Mouse (Mus musculus) neural tube, embryonic 10.5 days (tissue): ENCODE measurements around the gene Uchl4.

ENCODE experiments used
- DNase-seq: peaks from one replicate; pipeline ENCODE4 v3.0.0-alpha.2; 2017; ENCODE audit warnings: low spot score; ENCODE audit errors: extremely low spot score

The Uchl4 gene

DNA sequence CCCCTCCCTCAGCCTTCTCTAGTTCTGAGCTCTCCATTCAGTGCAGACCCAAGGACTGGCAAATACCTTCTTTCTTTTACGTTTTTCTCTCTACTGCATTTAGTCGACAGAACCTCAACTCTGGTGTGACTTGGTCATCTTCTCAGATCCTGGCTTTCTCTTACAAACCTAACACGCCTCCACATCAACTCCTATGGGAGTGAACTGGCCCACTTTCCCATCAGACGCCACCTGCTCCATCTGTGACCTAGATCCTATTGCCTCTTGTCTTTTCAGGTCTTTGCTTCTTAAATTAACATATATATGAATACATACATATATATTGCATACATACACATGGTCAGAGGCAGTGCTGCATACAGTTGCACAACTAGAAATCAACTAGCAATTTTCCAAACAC is 38.8 kb downstream of the Uchl4 start:
- no peak for DNase-seq

DNA sequence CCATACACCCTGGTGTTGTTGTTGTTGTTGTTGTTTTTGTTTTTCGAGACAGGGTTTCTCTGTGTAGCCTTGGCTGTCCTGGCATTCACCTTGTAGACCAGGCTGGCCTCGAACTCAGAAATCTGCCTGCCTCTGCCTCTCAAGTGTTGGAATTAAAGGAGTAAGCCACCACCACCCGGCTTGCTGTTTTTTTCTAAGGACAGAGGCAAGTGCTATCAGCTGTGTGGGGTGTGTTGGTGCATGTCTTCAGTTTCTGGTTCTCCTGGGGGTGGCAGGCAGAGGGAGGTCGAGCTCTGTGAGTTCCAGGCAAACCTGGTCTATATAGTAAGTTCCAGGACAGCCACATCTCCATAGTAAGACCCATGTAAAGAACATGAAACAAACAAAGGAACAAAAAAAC is 39.3 kb downstream of the Uchl4 start:
- DNase-seq, result no peak

DNA sequence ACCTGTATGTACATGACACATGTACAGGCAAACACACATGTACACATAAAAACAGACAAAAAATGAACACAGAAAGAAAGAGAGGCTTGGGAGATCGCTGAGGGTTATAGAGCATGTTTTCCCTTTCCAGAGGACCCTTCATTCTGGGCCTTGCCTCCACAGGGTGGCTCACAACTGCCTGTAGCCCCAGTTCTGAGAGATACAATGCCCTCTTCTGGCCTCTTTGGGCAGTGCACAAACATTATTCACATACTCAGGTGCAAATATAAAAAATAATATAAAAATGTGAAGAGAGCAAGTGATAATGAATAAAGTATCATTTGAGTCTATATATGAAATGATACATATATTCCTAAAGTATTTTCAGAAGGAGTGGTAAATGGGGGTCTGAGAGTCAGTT is 39.9 kb downstream of the Uchl4 start:
- no peak for DNase-seq

DNA sequence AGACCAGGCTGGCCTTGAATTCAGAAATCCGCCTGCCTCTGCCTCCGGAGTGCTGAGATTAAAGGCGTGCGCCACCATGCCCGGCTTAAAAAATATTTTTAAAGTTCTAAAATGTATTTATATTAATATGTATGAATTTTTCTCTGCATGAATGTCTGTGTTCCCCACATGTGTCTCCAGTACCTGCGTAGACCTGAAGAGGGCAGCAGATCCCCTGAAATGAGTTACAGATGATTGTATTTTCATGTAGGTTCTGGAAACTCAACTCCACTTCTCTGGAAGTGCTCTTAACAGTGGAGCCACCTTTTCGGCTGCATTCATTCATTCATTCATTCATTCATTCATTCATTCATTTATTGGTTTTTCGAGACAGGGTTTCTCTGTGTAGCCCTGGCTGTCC is 42.7 kb downstream of the Uchl4 start:
- peak; percentile 68 for DNase-seq

- DNase-seq, result no peak
Observed at GRCm38 (mm10) chr9:64278665-64279310, 43.8 kb downstream of the Uchl4 start.

DNA sequence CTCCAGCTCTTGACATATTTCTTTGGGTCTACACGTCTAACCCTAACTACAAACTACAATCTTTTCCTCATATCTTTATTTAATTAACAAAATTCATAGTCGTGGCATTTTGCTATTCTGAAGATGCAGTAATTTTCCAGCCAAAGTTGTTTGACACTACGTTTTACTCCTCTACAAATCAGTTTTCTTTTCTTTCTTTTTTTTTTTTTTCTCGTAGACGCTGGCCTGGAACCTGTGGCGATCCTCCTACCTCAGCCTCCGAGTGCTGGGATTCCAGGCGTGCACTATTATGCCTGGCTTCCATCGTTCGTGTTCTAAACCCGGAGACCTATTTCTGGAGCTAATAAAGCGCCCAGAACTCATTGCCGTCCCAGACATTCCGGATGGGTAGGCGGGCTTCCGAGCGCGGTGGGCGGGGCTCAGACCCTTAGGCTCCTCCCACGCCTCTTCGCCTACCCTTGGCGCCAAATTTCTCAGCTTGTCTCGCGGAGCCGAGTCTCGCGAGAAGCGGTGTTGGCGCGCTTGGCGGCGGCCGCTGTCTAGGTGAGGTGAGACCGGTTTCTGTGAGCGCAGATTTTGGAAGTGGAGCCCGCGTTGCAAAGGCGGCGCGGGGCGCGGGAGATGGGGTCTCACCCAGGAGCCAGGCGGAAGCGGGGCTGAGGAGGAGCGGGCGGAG is 46.2 kb downstream of the Uchl4 start, which contains the start of gene Tipin:
Tipin (plus strand) TSS at position 477 of the 676 bp plus-strand sequence.
- DNase-seq, result peak; percentile 99

- DNase-seq, result no peak
Observed at GRCm38 (mm10) chr9:64281781-64282178, 46.8 kb downstream of the Uchl4 start.

- no peak for DNase-seq
Observed at GRCm38 (mm10) chr9:64282404-64282987, 47.5 kb downstream of the Uchl4 start.
